Mouse (Mus musculus) T-helper 17 cell (primary cell): ENCODE results near the gene Heatr6.

ENCODE experiments used
- in situ Hi-C, 2 experiments: fragments of 300-600 bp; cut with MboI, MseI; formaldehyde crosslinking; loops; 1 replicate in 1 of 2; 2 replicates in 1 of 2; pipeline ENCODE4 v1.15.1; 2025; ENCODE audit warnings: high pct_unique_total_duplicates in 2 of 2

The Heatr6 gene

GRCm38 (mm10) chr11:83799871-83800430, 46.5 kb downstream of the Heatr6 start:
- in situ Hi-C loops: loop anchor here (5.0 kb wide), 2 partner anchors 132 to 137 kb away; no protein-coding TSS in a partner anchor

- in situ Hi-C loops: loop anchor here (5.0 kb wide), 2 partner anchors 130 to 135 kb away; no protein-coding TSS in a partner anchor
Measured at GRCm38 (mm10) chr11:83802166-83802565, 48.7 kb downstream of the Heatr6 start.

GRCm38 (mm10) chr11:83802581-83802980, 49.1 kb downstream of the Heatr6 start:
- in situ Hi-C loops: loop anchor here (5.0 kb wide), 2 partner anchors 130 to 135 kb away; no protein-coding TSS in a partner anchor

- in situ Hi-C loops: loop anchor here in 1 of 2 experiments (10.0 kb wide), 1 partner anchor 224 kb away; no protein-coding TSS in a partner anchor
Measured at GRCm38 (mm10) chr11:83810441-83810840, 56.9 kb downstream of the Heatr6 start.

- in situ Hi-C loops: loop anchor here in 1 of 2 experiments (10.0 kb wide), 1 partner anchor 220 kb away; no protein-coding TSS in a partner anchor
Measured at GRCm38 (mm10) chr11:83815191-83815590, 61.7 kb downstream of the Heatr6 start.

GRCm38 (mm10) chr11:83815628-83816027, 62.1 kb downstream of the Heatr6 start:
- in situ Hi-C loops: loop anchor here in 1 of 2 experiments (10.0 kb wide), 1 partner anchor 219 kb away; no protein-coding TSS in a partner anchor

- in situ Hi-C loops: loop anchor here in 1 of 2 experiments (10.0 kb wide), 1 partner anchor 218 kb away; no protein-coding TSS in a partner anchor
Measured at GRCm38 (mm10) chr11:83817048-83817447, 63.6 kb downstream of the Heatr6 start.

- in situ Hi-C loops: loop anchor here in 1 of 2 experiments (10.0 kb wide), 1 partner anchor 217 kb away; no protein-coding TSS in a partner anchor
Measured at GRCm38 (mm10) chr11:83817994-83818393, 64.5 kb downstream of the Heatr6 start.

GRCm38 (mm10) chr11:83818591-83819127, 65.2 kb downstream of the Heatr6 start:
- in situ Hi-C loops: loop anchor here in 1 of 2 experiments (10.0 kb wide), 1 partner anchor 216 kb away; no protein-coding TSS in a partner anchor

- in situ Hi-C loops: loop anchor here in 1 of 2 experiments (10.0 kb wide), 1 partner anchor 215 kb away; no protein-coding TSS in a partner anchor
Measured at GRCm38 (mm10) chr11:83819806-83820483, 66.4 kb downstream of the Heatr6 start.

GRCm38 (mm10) chr11:83826142-83826541, 72.6 kb downstream of the Heatr6 start:
- in situ Hi-C loops: no loop called here

GRCm38 (mm10) chr11:83828553-83829142, 75.2 kb downstream of the Heatr6 start:
- in situ Hi-C loops: no loop called here

- in situ Hi-C loops: no loop called here
Measured at GRCm38 (mm10) chr11:83832389-83832788, 78.9 kb downstream of the Heatr6 start.
